Mouse (Mus musculus) bone marrow macrophage, adult 2 months (primary cell): Measurements from ENCODE around the gene Tmem265.

Experiments used
- CTCF ChIP-seq: IDR thresholded peaks from 2 replicates; pipeline ENCODE4 v1.5.1; 2012; ENCODE audit warnings: low read depth, mild to moderate bottlenecking, low read length, moderate library complexity
- POLR2A ChIP-seq: IDR thresholded peaks from 2 replicates; pipeline ENCODE4 v1.6.1; 2012; ENCODE audit warnings: mild to moderate bottlenecking, low read depth, low read length, borderline replicate concordance

DNA sequence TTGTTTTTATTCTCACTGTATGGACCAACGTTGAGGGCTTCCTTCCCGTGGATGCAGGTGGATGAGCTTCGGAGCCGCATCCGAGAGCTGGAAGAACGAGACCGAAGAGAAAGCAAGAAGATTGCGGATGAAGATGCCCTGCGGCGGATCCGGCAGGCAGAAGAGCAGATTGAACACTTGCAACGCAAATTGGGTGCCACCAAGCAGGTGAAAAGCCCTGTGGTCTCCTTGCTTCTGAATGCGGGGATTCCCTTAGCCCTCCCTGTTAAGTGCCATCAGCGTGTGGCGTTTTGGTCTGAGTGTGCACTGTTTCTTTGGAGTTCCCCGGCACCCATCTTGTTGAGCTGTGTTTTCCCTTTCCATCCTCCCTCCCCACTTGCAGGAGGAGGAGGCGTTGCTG is 35.6 kb downstream of the Tmem265 start:
- no peak for TF ChIP-seq CTCF
- TF ChIP-seq POLR2A, result no peak
